Mouse (Mus musculus): ENCODE results near the gene Sh3bp2. TPM values are rescaled to one million over a fixed set of nuclear protein-coding genes. Genes with fewer than 3 reads are reported as not detected.
"Not testable (repeated sequence)": the region's sequence is repeated elsewhere in the genome, so short reads cannot be mapped to it uniquely, and the experiment has no call there.

The Sh3bp2 gene
- polyA plus RNA-seq, 1 experiment: 10.2 TPM

- TF ChIP-seq USF1 (IDR thresholded peaks at IDR 0.05; ENCODE audit: low read depth) (no peak), MYOD1 (IDR thresholded peaks at IDR 0.05; ENCODE audit: control insufficient read depth, insufficient read length, low read depth) (no peak), CEBPB (IDR thresholded peaks at IDR 0.05; ENCODE audit: low read depth) (no peak), MYOG (IDR thresholded peaks at IDR 0.05; ENCODE audit: control insufficient read depth, extremely low read depth, insufficient read length) (no peak), MAX (IDR thresholded peaks at IDR 0.05) (no peak), CTCF (IDR thresholded peaks at IDR 0.05; ENCODE audit: control insufficient read depth, insufficient read depth, insufficient read length) (no peak), FOSL1 (IDR thresholded peaks at IDR 0.05; ENCODE audit: insufficient read depth, low read length, poor library complexity, severe bottlenecking) (no peak)
- Histone ChIP-seq H3K36me3 (ENCODE audit: control insufficient read depth, insufficient read depth) (no peaks in the 10 kb centered on the region), H3K27me3 (ENCODE audit: control insufficient read depth, insufficient read depth, insufficient read length) (no peaks in the 10 kb centered on the region), H3K79me3 (ENCODE audit: low read depth) (peaks cover 41% of the 10 kb centered on the region), H3ac (ENCODE audit: control insufficient read depth, insufficient read length, low read depth) (no peak overlapping the region), H3K4me3 (ENCODE audit: insufficient read depth, poor library complexity, severe bottlenecking) (no peak overlapping the region), H3K79me2 (ENCODE audit: control insufficient read depth, insufficient read depth) (peaks cover 90% of the 10 kb centered on the region)
Measured at GRCm38 (mm10) chr5:34585216-34585615, 59.6 kb downstream of the Sh3bp2 start.

- Histone ChIP-seq H3ac (ENCODE audit: control insufficient read depth, insufficient read length, low read depth) (no peak overlapping the region), H3K79me3 (ENCODE audit: low read depth) (peaks cover 35% of the 10 kb centered on the region), H3K79me2 (ENCODE audit: control insufficient read depth, insufficient read depth) (peaks cover 96% of the 10 kb centered on the region), H3K36me3 (ENCODE audit: control insufficient read depth, insufficient read depth) (no peaks in the 10 kb centered on the region), H3K4me3 (ENCODE audit: insufficient read depth, poor library complexity, severe bottlenecking) (no peak overlapping the region), H3K27me3 (ENCODE audit: control insufficient read depth, insufficient read depth, insufficient read length) (no peaks in the 10 kb centered on the region)
- TF ChIP-seq MAX (IDR thresholded peaks at IDR 0.05) (no peak), USF1 (IDR thresholded peaks at IDR 0.05; ENCODE audit: low read depth) (no peak), CEBPB (IDR thresholded peaks at IDR 0.05; ENCODE audit: low read depth) (no peak), MYOD1 (IDR thresholded peaks at IDR 0.05; ENCODE audit: control insufficient read depth, insufficient read length, low read depth) (no peak), CTCF (IDR thresholded peaks at IDR 0.05; ENCODE audit: control insufficient read depth, insufficient read depth, insufficient read length) (no peak), MYOG (IDR thresholded peaks at IDR 0.05; ENCODE audit: control insufficient read depth, extremely low read depth, insufficient read length) (no peak), FOSL1 (IDR thresholded peaks at IDR 0.05; ENCODE audit: insufficient read depth, low read length, poor library complexity, severe bottlenecking) (no peak)
Measured at GRCm38 (mm10) chr5:34587881-34588280, 62.2 kb downstream of the Sh3bp2 start.

GRCm38 (mm10) chr5:34590059-34590458, 64.4 kb downstream of the Sh3bp2 start:
- no peaks in the 10 kb centered on the region for H3K27me3 ChIP-seq (ENCODE audit: control insufficient read depth, insufficient read depth, insufficient read length)
- no peaks in the 10 kb centered on the region for H3K36me3 ChIP-seq (ENCODE audit: control insufficient read depth, insufficient read depth)
- peaks cover 94% of the 10 kb centered on the region for H3K79me2 ChIP-seq (ENCODE audit: control insufficient read depth, insufficient read depth)
- peaks cover 23% of the 10 kb centered on the region for H3K79me3 ChIP-seq (ENCODE audit: low read depth)
- H3ac ChIP-seq (ENCODE audit: control insufficient read depth, insufficient read length, low read depth): no peak overlapping the region
- no peak overlapping the region for H3K4me3 ChIP-seq (ENCODE audit: insufficient read depth, poor library complexity, severe bottlenecking)
- TF ChIP-seq FOSL1 (IDR thresholded peaks at IDR 0.05; ENCODE audit: insufficient read depth, low read length, poor library complexity, severe bottlenecking): no peak
- no peak for TF ChIP-seq MYOG (IDR thresholded peaks at IDR 0.05; ENCODE audit: control insufficient read depth, extremely low read depth, insufficient read length)

- no peaks in the 10 kb centered on the region for H3K27me3 ChIP-seq (ENCODE audit: control insufficient read depth, insufficient read depth, insufficient read length)
- peaks cover 90% of the 10 kb centered on the region for H3K79me2 ChIP-seq (ENCODE audit: control insufficient read depth, insufficient read depth)
- peaks cover 19% of the 10 kb centered on the region for H3K79me3 ChIP-seq (ENCODE audit: low read depth)
- no peak overlapping the region for H3K4me3 ChIP-seq (ENCODE audit: insufficient read depth, poor library complexity, severe bottlenecking)
- no peak overlapping the region for H3ac ChIP-seq (ENCODE audit: control insufficient read depth, insufficient read length, low read depth)
- no peaks in the 10 kb centered on the region for H3K36me3 ChIP-seq (ENCODE audit: control insufficient read depth, insufficient read depth)
- TF ChIP-seq MAX (IDR thresholded peaks at IDR 0.05) (no peak), MYOD1 (IDR thresholded peaks at IDR 0.05; ENCODE audit: control insufficient read depth, insufficient read length, low read depth) (no peak), USF1 (IDR thresholded peaks at IDR 0.05; ENCODE audit: low read depth) (no peak), CTCF (IDR thresholded peaks at IDR 0.05; ENCODE audit: control insufficient read depth, insufficient read depth, insufficient read length) (no peak), MYOG (IDR thresholded peaks at IDR 0.05; ENCODE audit: control insufficient read depth, extremely low read depth, insufficient read length) (no peak), CEBPB (IDR thresholded peaks at IDR 0.05; ENCODE audit: low read depth) (no peak), FOSL1 (IDR thresholded peaks at IDR 0.05; ENCODE audit: insufficient read depth, low read length, poor library complexity, severe bottlenecking) (no peak)
Measured at GRCm38 (mm10) chr5:34590702-34591101, 65.1 kb downstream of the Sh3bp2 start.

- Histone ChIP-seq H3ac (ENCODE audit: control insufficient read depth, insufficient read length, low read depth) (no peak overlapping the region), H3K36me3 (ENCODE audit: control insufficient read depth, insufficient read depth) (no peaks in the 10 kb centered on the region), H3K4me3 (ENCODE audit: insufficient read depth, poor library complexity, severe bottlenecking) (no peak overlapping the region), H3K79me2 (ENCODE audit: control insufficient read depth, insufficient read depth) (peaks cover 88% of the 10 kb centered on the region), H3K27me3 (ENCODE audit: control insufficient read depth, insufficient read depth, insufficient read length) (no peaks in the 10 kb centered on the region), H3K79me3 (ENCODE audit: low read depth) (peaks cover 12% of the 10 kb centered on the region)
- TF ChIP-seq FOSL1 (IDR thresholded peaks at IDR 0.05; ENCODE audit: insufficient read depth, low read length, poor library complexity, severe bottlenecking) (no peak), USF1 (IDR thresholded peaks at IDR 0.05; ENCODE audit: low read depth) (no peak), CEBPB (IDR thresholded peaks at IDR 0.05; ENCODE audit: low read depth) (no peak), MYOD1 (IDR thresholded peaks at IDR 0.05; ENCODE audit: control insufficient read depth, insufficient read length, low read depth) (no peak), MAX (IDR thresholded peaks at IDR 0.05) (no peak), CTCF (IDR thresholded peaks at IDR 0.05; ENCODE audit: control insufficient read depth, insufficient read depth, insufficient read length) (no peak), MYOG (IDR thresholded peaks at IDR 0.05; ENCODE audit: control insufficient read depth, extremely low read depth, insufficient read length) (no peak)
Measured at GRCm38 (mm10) chr5:34591388-34592004, 65.9 kb downstream of the Sh3bp2 start.

GRCm38 (mm10) chr5:34592224-34592623, 66.6 kb downstream of the Sh3bp2 start:
- not testable (repeated sequence) for H3K36me3 ChIP-seq (ENCODE audit: control insufficient read depth, insufficient read depth); H3K27me3 ChIP-seq (ENCODE audit: control insufficient read depth, insufficient read depth, insufficient read length); H3K4me3 ChIP-seq (ENCODE audit: insufficient read depth, poor library complexity, severe bottlenecking); H3ac ChIP-seq (ENCODE audit: control insufficient read depth, insufficient read length, low read depth)
- Histone ChIP-seq H3K79me2 (ENCODE audit: control insufficient read depth, insufficient read depth) (peaks cover 88% of the 10 kb centered on the region), H3K79me3 (ENCODE audit: low read depth) (peaks cover 12% of the 10 kb centered on the region)

All from C2C12 (cell line).